Mouse (Mus musculus) heart, postnatal 0 days (tissue): Measurements from ENCODE around the gene Ank. TPM values are rescaled to one million over a fixed set of nuclear protein-coding genes. Genes with fewer than 3 reads are reported as not detected.

Experiments
- ATAC-seq: fragments of 200-750 bp; cut with Nextera tagmentation; 2 replicates; pipeline ENCODE4 v1.8.0; 2017; ENCODE audit warnings: low read depth, moderate number of reproducible peaks, moderate library complexity; ENCODE audit not compliant: insufficient read depth
- DNase-seq: peaks from one replicate; pipeline ENCODE4 v3.0.0-alpha.2; 2016; ENCODE audit warnings: low spot score
- H3K27ac ChIP-seq: fragments of 300-500 bp; sonication (generic); 2 replicates; pipeline ENCODE4 v1.5.1; 2014; ENCODE audit warnings: low read depth, mild to moderate bottlenecking
- H3K27me3 ChIP-seq: fragments of 300-500 bp; sonication (generic); 2 replicates; pipeline ENCODE4 v1.6.1; 2014; ENCODE audit warnings: low read length, mixed read lengths; ENCODE audit not compliant: control insufficient read depth, insufficient read depth
- H3K36me3 ChIP-seq: fragments of 300-500 bp; sonication (generic); replicated peaks from 2 replicates; pipeline ENCODE4 v1.6.1; 2014; ENCODE audit warnings: low read length, mixed read lengths; ENCODE audit not compliant: control insufficient read depth, insufficient read depth
- H3K4me1 ChIP-seq: fragments of 300-500 bp; sonication (generic); 2 replicates; pipeline ENCODE4 v1.6.1; 2014; ENCODE audit warnings: antibody characterized with exemption; ENCODE audit not compliant: control insufficient read depth, insufficient read depth
- H3K4me2 ChIP-seq: fragments of 300-500 bp; sonication (generic); 2 replicates; pipeline ENCODE4 v1.6.1; 2014; ENCODE audit warnings: low read depth, mild to moderate bottlenecking, low read length, moderate library complexity
- H3K4me3 ChIP-seq: fragments of 300-500 bp; sonication (generic); 2 replicates; pipeline ENCODE4 v1.5.1; 2014; ENCODE audit warnings: low read depth, low read length
- H3K9ac ChIP-seq: fragments of 300-500 bp; sonication (generic); replicated peaks from 2 replicates; pipeline ENCODE4 v1.6.1; 2014; ENCODE audit warnings: low read depth, low read length, mixed read lengths
- H3K9me3 ChIP-seq: fragments of 300-500 bp; sonication (generic); replicated peaks from 2 replicates; pipeline ENCODE4 v1.6.1; 2016; ENCODE audit warnings: low read length; ENCODE audit not compliant: control insufficient read depth
- CTCF ChIP-seq: IDR thresholded peaks from 2 replicates; pipeline ENCODE4 v1.5.1; 2016; ENCODE audit warnings: antibody characterized with exemption, control low read depth, low read depth
- EP300 ChIP-seq: IDR thresholded peaks from 2 replicates; pipeline ENCODE4 v1.6.1; 2016; ENCODE audit warnings: antibody characterized with exemption, low read depth
- WGBS: fragments of 180-500 bp; shearing (Covaris S2); extraction: QIAGEN DNeasy Blood & Tissue Kit; methylation state at CpG from one replicate; pipeline ENCODE4 v1.1.7; 2014; 5-methylcytosine and 5-hydroxymethylcytosine counted together
- polyA plus RNA-seq: library from polyadenylated mRNA; unstranded; fragments of >200 nt; fragmentation: Nextera tagmentation; extraction: Ambion mirVana; gene quantifications from 2 replicates; pipeline ENCODE4 v1.2.1, GENCODE M21; 2015
- total RNA-seq: library from RNA; depleted of rRNA; stranded (reverse); fragments of >200 nt; gene quantifications from 2 replicates; pipeline ENCODE4 v1.2.3, GENCODE M21; 2014; ENCODE audit warnings: low replicate concordance

Gene Ank
- total and polyA plus RNA-seq, 2 experiments from 2014 or later = 21.2 to 30.6 TPM

GRCm38 (mm10) chr15:27617227-27617626 is 150.8 kb downstream of the Ank start:
- Histone ChIP-seq H3K4me2 (no peak overlapping the region), H3K36me3 (peaks cover 52% of the 10 kb centered on the region), H3K27me3 (no peaks in the 10 kb centered on the region), H3K4me1 (peaks cover 29% of the 10 kb centered on the region), H3K27ac (no peak overlapping the region), H3K9ac (no peak overlapping the region), H3K9me3 (no peaks in the 10 kb centered on the region), H3K4me3 (no peak overlapping the region)
- ATAC-seq (no peak), DNase-seq (no peak)
- TF ChIP-seq CTCF = no peak
- TF ChIP-seq EP300 = no peak
- 57% methylated on average over 3 of the region's 3 CpGs for WGBS

- TF ChIP-seq EP300 (peak; percentile 79; the same call in 1 of the 2 replicates), CTCF (no peak)
- peak; percentile 93 for DNase-seq
- peaks cover 33% of the 10 kb centered on the region for H3K4me1 ChIP-seq
- H3K9ac ChIP-seq = no peak overlapping the region; the same call in 1 of the 2 replicates
- no peaks in the 10 kb centered on the region for H3K9me3 ChIP-seq
- peak overlapping the region; percentile 94 for H3K27ac ChIP-seq
- peak overlapping the region; percentile 9; the same call in 1 of the 2 replicates for H3K4me2 ChIP-seq
- 20% methylated on average over 6 of the region's 6 CpGs for WGBS
- H3K36me3 ChIP-seq = peaks cover 55% of the 10 kb centered on the region
- H3K4me3 ChIP-seq = no peak overlapping the region
- no peaks in the 10 kb centered on the region for H3K27me3 ChIP-seq
- ATAC-seq = peak; percentile 89
Measured at GRCm38 (mm10) chr15:27618778-27619533, 152.5 kb downstream of the Ank start.

GRCm38 (mm10) chr15:27619683-27620082 is 153.2 kb downstream of the Ank start:
- WGBS = 69% methylated on average over 3 of the region's 3 CpGs
- peak overlapping the region; percentile 42; the same call in 1 of the 2 replicates for H3K9ac ChIP-seq

GRCm38 (mm10) chr15:27620475-27621185 is 154.2 kb downstream of the Ank start:
- Histone ChIP-seq H3K27ac (peak overlapping the region; percentile 30; the same call in 1 of the 2 replicates), H3K4me2 (no peak overlapping the region), H3K36me3 (peaks cover 42% of the 10 kb centered on the region), H3K9me3 (no peaks in the 10 kb centered on the region), H3K9ac (no peak overlapping the region), H3K27me3 (no peaks in the 10 kb centered on the region), H3K4me1 (peaks cover 46% of the 10 kb centered on the region), H3K4me3 (no peak overlapping the region)
- no peak for ATAC-seq
- WGBS = 68% methylated on average over 6 of the region's 6 CpGs
- no peak for DNase-seq
- TF ChIP-seq EP300 (no peak), CTCF (no peak)

More at GRCm38 (mm10) chr15:27619683-27620082, 153.2 kb downstream of the Ank start:
- H3K27me3 ChIP-seq = no peaks in the 10 kb centered on the region
- no peaks in the 10 kb centered on the region for H3K9me3 ChIP-seq
- peaks cover 39% of the 10 kb centered on the region for H3K4me1 ChIP-seq
- no peak overlapping the region for H3K4me3 ChIP-seq
- ATAC-seq (peak; percentile 20; the same call in 1 of the 2 replicates), DNase-seq (no peak)
- H3K4me2 ChIP-seq = no peak overlapping the region
- H3K27ac ChIP-seq = peak overlapping the region; percentile 94
- peaks cover 49% of the 10 kb centered on the region for H3K36me3 ChIP-seq
- TF ChIP-seq EP300 (no peak), CTCF (no peak)

- TF ChIP-seq EP300 = no peak
- no peak for TF ChIP-seq CTCF
- no peaks in the 10 kb centered on the region for H3K9me3 ChIP-seq
- H3K27ac ChIP-seq = peak overlapping the region; percentile 28
- H3K36me3 ChIP-seq = peaks cover 39% of the 10 kb centered on the region
- H3K4me2 ChIP-seq = no peak overlapping the region
- ATAC-seq = no peak
- peaks cover 53% of the 10 kb centered on the region for H3K4me1 ChIP-seq
- no peak overlapping the region for H3K9ac ChIP-seq
- DNase-seq = no peak
- no peak overlapping the region for H3K4me3 ChIP-seq
- no peaks in the 10 kb centered on the region for H3K27me3 ChIP-seq
- 64% methylated on average over 6 of the region's 6 CpGs for WGBS
Measured at GRCm38 (mm10) chr15:27623286-27623685, 156.8 kb downstream of the Ank start.
